Mouse (Mus musculus): ENCODE measurements around the gene Sprtn. TPM values are rescaled to one million over a fixed set of nuclear protein-coding genes. Genes with fewer than 3 reads are reported as not detected.

Sprtn gene
- polyA plus RNA-seq, 1 experiment from 2014 or later = 9.4 TPM

DNA sequence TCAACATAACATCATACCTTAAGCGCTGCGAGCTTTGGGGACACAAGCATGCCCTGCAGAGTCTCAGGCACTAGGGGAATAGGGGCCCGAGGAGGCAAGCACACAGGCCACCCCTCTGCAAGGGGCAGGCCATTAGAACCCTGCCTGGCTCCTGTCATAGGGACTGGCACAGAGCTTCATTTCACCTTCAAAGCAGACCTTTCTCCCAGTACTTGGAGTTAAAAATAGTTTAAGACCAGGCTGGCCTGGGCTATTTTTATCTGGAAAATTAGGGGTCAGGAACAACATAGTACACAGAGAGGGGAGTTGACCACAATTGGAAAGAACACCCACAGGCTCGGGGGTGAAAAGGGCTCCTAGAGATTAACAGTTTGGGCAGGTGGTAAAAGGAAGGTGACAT, 39.6 kb downstream of the Sprtn start:
- H3K36me3 ChIP-seq (replicated peaks; ENCODE audit: control insufficient read depth, insufficient read depth, low read depth, low read length) = no peaks in the 10 kb centered on the region; the same call in 1 of the 2 replicates
- WGBS = 94% methylated on average over 4 of the region's 4 CpGs
- no peak overlapping the region for H3K4me3 ChIP-seq (ENCODE audit: low read depth, low read length)
- no peak for ATAC-seq (replicated peaks; ENCODE audit: insufficient number of reproducible peaks, low FRiP score, low TSS enrichment, low read depth)
- no peak overlapping the region for H3K9ac ChIP-seq (replicated peaks; ENCODE audit: low read length)
- no peaks in the 10 kb centered on the region for H3K4me1 ChIP-seq (ENCODE audit: control insufficient read depth, insufficient read depth, low read length)
- no peak overlapping the region for H3K4me2 ChIP-seq (ENCODE audit: low read depth, low read length)
- H3K27me3 ChIP-seq (ENCODE audit: control insufficient read depth, insufficient read depth, low read length) = no peaks in the 10 kb centered on the region
- no peak overlapping the region for H3K27ac ChIP-seq (replicated peaks; ENCODE audit: low read depth, low read length)
- DNase-seq (ENCODE audit: low spot score) = no peak
- H3K9me3 ChIP-seq (replicated peaks; ENCODE audit: control insufficient read depth, low read length) = no peaks in the 10 kb centered on the region

DNA sequence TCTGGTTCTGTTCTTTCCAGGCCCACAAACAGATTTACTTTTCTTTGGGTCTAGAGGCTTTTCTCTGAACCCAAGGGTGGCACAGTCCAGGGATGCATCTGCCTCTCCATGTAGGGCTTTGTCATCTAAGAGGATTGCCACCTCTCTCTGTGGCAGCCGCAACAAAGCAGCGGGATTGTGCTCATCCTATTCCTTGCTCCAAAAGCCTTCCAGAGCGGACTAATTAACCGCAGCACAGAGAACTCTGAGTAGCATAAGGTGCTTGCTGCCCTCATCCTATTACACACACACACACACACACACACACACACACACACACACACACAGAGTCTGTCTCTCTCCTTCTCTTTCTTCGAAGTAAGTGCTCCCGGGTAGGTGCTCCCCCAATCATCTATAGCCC, 46.1 kb downstream of the Sprtn start:
- no peak overlapping the region for H3K4me3 ChIP-seq (ENCODE audit: low read depth, low read length)
- no peaks in the 10 kb centered on the region for H3K27me3 ChIP-seq (ENCODE audit: control insufficient read depth, insufficient read depth, low read length)
- H3K4me2 ChIP-seq (ENCODE audit: low read depth, low read length) = no peak overlapping the region
- H3K36me3 ChIP-seq (replicated peaks; ENCODE audit: control insufficient read depth, insufficient read depth, low read depth, low read length) = no peaks in the 10 kb centered on the region
- ATAC-seq (replicated peaks; ENCODE audit: insufficient number of reproducible peaks, low FRiP score, low TSS enrichment, low read depth) = no peak
- WGBS = 93% methylated on average over 6 of the region's 6 CpGs
- H3K27ac ChIP-seq (replicated peaks; ENCODE audit: low read depth, low read length) = no peak overlapping the region
- H3K9ac ChIP-seq (replicated peaks; ENCODE audit: low read length) = no peak overlapping the region
- no peaks in the 10 kb centered on the region for H3K9me3 ChIP-seq (replicated peaks; ENCODE audit: control insufficient read depth, low read length)
- no peak for DNase-seq (ENCODE audit: low spot score)
- H3K4me1 ChIP-seq (ENCODE audit: control insufficient read depth, insufficient read depth, low read length) = peaks cover 2% of the 10 kb centered on the region; the same call in 1 of the 2 replicates

DNA sequence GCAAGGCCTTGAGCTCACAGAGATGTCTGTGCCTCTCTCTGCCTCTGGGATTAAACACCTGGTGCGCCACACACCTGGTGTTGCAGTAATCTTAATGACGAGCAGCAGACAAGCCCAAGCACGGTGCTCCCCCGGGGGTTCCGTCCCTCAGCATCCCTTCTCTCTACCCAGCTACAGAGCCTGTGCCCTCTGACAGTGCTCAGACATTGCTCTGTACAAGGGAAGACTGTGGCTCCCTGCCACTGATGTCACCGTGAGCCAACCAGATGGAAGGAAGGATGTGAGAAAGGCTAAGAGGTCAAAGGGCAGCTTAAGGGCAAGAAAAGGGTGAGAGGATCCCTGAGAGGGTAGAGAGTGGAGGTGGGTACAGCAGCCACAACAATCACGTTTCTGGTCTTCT, 46.7 kb downstream of the Sprtn start:
- Histone ChIP-seq H3K4me2 (ENCODE audit: low read depth, low read length) (no peak overlapping the region), H3K36me3 (replicated peaks; ENCODE audit: control insufficient read depth, insufficient read depth, low read depth, low read length) (no peaks in the 10 kb centered on the region), H3K9me3 (replicated peaks; ENCODE audit: control insufficient read depth, low read length) (no peaks in the 10 kb centered on the region), H3K4me1 (ENCODE audit: control insufficient read depth, insufficient read depth, low read length) (peaks cover 2% of the 10 kb centered on the region; the same call in 1 of the 2 replicates), H3K4me3 (ENCODE audit: low read depth, low read length) (no peak overlapping the region), H3K27me3 (ENCODE audit: control insufficient read depth, insufficient read depth, low read length) (no peaks in the 10 kb centered on the region), H3K9ac (replicated peaks; ENCODE audit: low read length) (peak overlapping the region; percentile 1; the same call in 1 of the 2 replicates), H3K27ac (replicated peaks; ENCODE audit: low read depth, low read length) (no peak overlapping the region)
- 51% methylated on average over 7 of the region's 7 CpGs for WGBS
- ATAC-seq (replicated peaks; ENCODE audit: insufficient number of reproducible peaks, low FRiP score, low TSS enrichment, low read depth) = no peak
- DNase-seq (ENCODE audit: low spot score) = no peak

DNA sequence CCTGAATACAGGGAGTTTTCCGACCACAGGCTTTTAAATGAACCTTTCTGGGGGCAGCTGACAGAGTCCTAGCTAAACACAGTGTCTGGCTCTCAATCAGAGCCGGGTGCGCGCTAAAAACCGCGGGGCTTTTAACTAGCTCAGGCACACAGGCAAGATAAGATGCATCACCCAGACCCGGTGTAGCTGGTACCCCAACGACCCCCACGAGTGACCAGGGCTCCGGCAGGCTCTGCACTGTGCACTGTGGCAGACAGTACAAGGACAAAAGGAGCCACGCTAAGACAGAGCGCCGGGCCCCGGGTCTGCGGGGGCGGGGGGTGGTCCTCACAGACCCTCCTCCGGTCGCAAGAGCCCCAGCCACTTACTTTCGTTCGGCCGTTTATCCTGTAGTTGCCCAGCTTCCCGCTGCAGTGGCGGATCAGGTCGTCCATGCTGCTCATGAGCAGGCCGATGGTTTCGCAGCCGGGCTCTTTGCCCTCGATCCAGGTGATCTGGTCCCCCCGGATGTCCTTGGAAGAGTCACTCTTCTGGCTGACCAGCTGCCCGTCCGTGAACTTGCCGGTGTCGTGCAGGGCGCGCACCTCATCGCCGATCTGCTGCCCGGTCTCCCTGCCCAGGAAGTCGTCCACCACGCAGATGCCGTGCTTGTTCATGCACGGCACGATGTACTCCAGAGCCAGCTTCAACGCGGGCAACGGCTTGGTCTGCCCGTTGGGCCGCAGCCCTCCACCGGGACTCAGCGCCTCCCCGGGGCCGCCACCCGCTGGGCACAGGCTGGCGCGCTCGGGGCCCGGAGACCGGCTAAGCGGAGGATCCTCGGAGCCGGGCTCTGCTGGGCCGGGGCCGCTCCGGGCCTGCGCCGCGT, 50.4 kb downstream of the Sprtn start:
- DNase-seq (ENCODE audit: low spot score) (peak; percentile 57), ATAC-seq (replicated peaks; ENCODE audit: insufficient number of reproducible peaks, low FRiP score, low TSS enrichment, low read depth) (peak; percentile 53)
- H3K9ac ChIP-seq (replicated peaks; ENCODE audit: low read length) = peak overlapping the region; percentile 94
- no peaks in the 10 kb centered on the region for H3K36me3 ChIP-seq (replicated peaks; ENCODE audit: control insufficient read depth, insufficient read depth, low read depth, low read length)
- peaks cover 2% of the 10 kb centered on the region; the same call in 1 of the 2 replicates for H3K4me1 ChIP-seq (ENCODE audit: control insufficient read depth, insufficient read depth, low read length)
- H3K27me3 ChIP-seq (ENCODE audit: control insufficient read depth, insufficient read depth, low read length) = no peaks in the 10 kb centered on the region
- 0% methylated on average over 63 of the region's 67 CpGs for WGBS
- H3K4me3 ChIP-seq (ENCODE audit: low read depth, low read length) = peak overlapping the region; percentile 90
- H3K4me2 ChIP-seq (ENCODE audit: low read depth, low read length) = peak overlapping the region; percentile 78
- no peaks in the 10 kb centered on the region for H3K9me3 ChIP-seq (replicated peaks; ENCODE audit: control insufficient read depth, low read length)
- H3K27ac ChIP-seq (replicated peaks; ENCODE audit: low read depth, low read length) = peak overlapping the region; percentile 89

DNA sequence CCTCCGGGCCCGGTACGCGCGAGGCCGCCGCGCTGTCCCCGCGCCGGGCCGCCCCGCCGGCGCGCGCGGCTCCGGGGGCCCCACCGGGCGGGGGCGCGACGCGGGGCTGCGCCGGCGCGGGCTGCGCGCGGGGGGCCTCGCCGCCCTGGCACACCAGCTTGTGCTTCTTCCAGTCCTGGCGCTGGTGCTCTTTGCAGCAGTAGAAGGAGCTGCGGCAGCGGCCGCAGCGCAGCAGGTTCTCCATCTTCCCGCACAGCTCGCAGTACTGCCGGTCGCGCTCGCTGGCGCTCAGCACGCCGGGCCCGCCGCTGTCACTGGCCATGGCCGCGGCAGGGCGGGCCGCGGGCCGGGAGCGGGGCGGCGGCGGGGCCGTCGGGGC, 51.0 kb downstream of the Sprtn start:
- no peaks in the 10 kb centered on the region for H3K9me3 ChIP-seq (replicated peaks; ENCODE audit: control insufficient read depth, low read length)
- peak overlapping the region; percentile 90 for H3K4me3 ChIP-seq (ENCODE audit: low read depth, low read length)
- H3K9ac ChIP-seq (replicated peaks; ENCODE audit: low read length) = peak overlapping the region; percentile 94
- H3K27me3 ChIP-seq (ENCODE audit: control insufficient read depth, insufficient read depth, low read length) = no peaks in the 10 kb centered on the region
- H3K4me1 ChIP-seq (ENCODE audit: control insufficient read depth, insufficient read depth, low read length) = peaks cover 2% of the 10 kb centered on the region; the same call in 1 of the 2 replicates
- H3K27ac ChIP-seq (replicated peaks; ENCODE audit: low read depth, low read length) = peak overlapping the region; percentile 89
- DNase-seq (ENCODE audit: low spot score) (peak; percentile 45), ATAC-seq (replicated peaks; ENCODE audit: insufficient number of reproducible peaks, low FRiP score, low TSS enrichment, low read depth) (no peak)
- H3K36me3 ChIP-seq (replicated peaks; ENCODE audit: control insufficient read depth, insufficient read depth, low read depth, low read length) = no peaks in the 10 kb centered on the region
- H3K4me2 ChIP-seq (ENCODE audit: low read depth, low read length) = peak overlapping the region; percentile 78
- WGBS = under 1% methylated on average over 37 of the region's 62 CpGs

DNA sequence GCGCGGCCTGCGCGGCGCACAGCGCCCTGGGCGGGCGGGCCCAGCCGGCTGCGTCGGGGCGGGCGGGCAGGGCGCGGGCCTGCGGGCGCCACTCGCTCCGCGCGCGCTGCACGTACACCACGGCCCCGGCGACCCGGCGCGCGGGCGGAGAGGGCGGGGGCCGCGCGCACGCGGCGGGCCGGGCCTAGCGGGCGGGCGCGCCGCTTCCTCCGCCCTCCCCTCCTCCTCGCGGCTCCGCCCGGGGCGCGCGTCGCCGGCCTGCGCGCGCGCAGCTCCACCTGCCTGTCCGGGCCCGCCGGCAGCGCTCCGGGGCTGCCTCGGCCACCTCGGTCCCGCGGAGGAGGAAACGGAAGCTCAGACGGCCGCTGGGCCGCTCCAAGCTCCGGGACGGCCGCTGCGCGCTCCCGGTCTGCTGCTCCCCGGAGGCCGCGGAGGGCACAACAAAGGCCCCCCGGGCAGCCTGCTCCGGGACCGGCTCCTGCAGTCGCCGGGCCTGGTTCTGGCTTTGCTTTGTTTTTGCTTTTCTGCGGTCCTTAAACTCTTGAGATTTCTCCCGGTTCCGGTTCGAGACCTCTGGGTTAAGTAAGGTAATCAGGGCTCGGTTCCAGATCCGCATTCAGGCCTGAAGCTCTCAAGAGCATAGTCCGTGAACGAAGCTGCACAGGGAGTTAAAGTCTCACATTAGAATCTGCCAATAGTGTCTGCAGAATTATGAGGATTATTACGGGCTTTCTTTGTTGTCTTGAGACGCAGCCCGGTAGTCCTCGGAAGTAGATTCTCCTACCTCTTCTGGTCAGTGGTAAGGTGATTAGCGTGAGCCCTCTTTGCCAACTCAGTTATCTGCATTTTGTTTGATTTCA, 51.8 kb downstream of the Sprtn start, which contains the start of gene Egln1:
Gene Egln1 (minus strand): TSS at position 116 of the 860 bp plus-strand sequence.
- under 1% methylated on average over 55 of the region's 98 CpGs for WGBS
- peak within 1 kb of the TSS; percentile 78 for H3K4me2 ChIP-seq (ENCODE audit: low read depth, low read length)
- peak; percentile 69 for ATAC-seq (replicated peaks; ENCODE audit: insufficient number of reproducible peaks, low FRiP score, low TSS enrichment, low read depth)
- H3K9me3 ChIP-seq (replicated peaks; ENCODE audit: control insufficient read depth, low read length) = no peaks in the 10 kb centered on the region
- H3K27me3 ChIP-seq (ENCODE audit: control insufficient read depth, insufficient read depth, low read length) = no peaks in the 10 kb centered on the region
- H3K27ac ChIP-seq (replicated peaks; ENCODE audit: low read depth, low read length) = peak within 1 kb of the TSS; percentile 89
- peak within 1 kb of the TSS; percentile 90 for H3K4me3 ChIP-seq (ENCODE audit: low read depth, low read length)
- H3K4me1 ChIP-seq (ENCODE audit: control insufficient read depth, insufficient read depth, low read length) = peaks cover 2% of the 10 kb centered on the region; the same call in 1 of the 2 replicates
- peak; percentile 88 for DNase-seq (ENCODE audit: low spot score)
- H3K9ac ChIP-seq (replicated peaks; ENCODE audit: low read length) = peak within 1 kb of the TSS; percentile 94
- no peaks in the 10 kb centered on the region for H3K36me3 ChIP-seq (replicated peaks; ENCODE audit: control insufficient read depth, insufficient read depth, low read depth, low read length)

DNA sequence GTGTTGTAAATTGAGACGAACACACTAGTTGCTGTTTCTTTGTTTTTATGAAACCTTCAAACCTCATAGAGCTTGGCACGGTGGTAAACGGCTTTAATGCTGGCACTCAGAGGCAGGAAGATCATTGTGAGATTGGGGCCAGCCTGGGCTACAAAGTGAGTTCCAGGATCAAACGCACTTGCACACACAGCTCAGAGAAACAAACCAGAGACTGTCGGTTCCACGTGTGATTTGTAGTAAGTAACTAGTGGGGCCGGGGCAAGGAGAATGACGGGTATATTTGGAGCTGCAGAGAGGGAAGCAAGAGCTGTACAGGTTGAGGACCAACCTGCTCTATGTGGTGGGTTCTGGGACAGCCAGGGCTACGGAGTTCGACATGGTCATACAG, 52.4 kb downstream of the Sprtn start:
- H3K36me3 ChIP-seq (replicated peaks; ENCODE audit: control insufficient read depth, insufficient read depth, low read depth, low read length) = no peaks in the 10 kb centered on the region
- H3K27ac ChIP-seq (replicated peaks; ENCODE audit: low read depth, low read length) = peak overlapping the region; percentile 89
- peaks cover 2% of the 10 kb centered on the region; the same call in 1 of the 2 replicates for H3K4me1 ChIP-seq (ENCODE audit: control insufficient read depth, insufficient read depth, low read length)
- H3K4me3 ChIP-seq (ENCODE audit: low read depth, low read length) = peak overlapping the region; percentile 90
- H3K9ac ChIP-seq (replicated peaks; ENCODE audit: low read length) = peak overlapping the region; percentile 94
- ATAC-seq (replicated peaks; ENCODE audit: insufficient number of reproducible peaks, low FRiP score, low TSS enrichment, low read depth) (0 out of 2 replicates have a peak, but pooled peaks have one; percentile 29), DNase-seq (ENCODE audit: low spot score) (peak; percentile 36)
- no peaks in the 10 kb centered on the region for H3K27me3 ChIP-seq (ENCODE audit: control insufficient read depth, insufficient read depth, low read length)
- H3K4me2 ChIP-seq (ENCODE audit: low read depth, low read length) = peak overlapping the region; percentile 78
- H3K9me3 ChIP-seq (replicated peaks; ENCODE audit: control insufficient read depth, low read length) = no peaks in the 10 kb centered on the region
- 39% methylated on average over 10 of the region's 10 CpGs for WGBS
